Mouse (Mus musculus) thymus, postnatal 0 days (tissue): ENCODE measurements at regions not wholly inside any gene's neighbourhood (a gene's known extent, or its start where the extent isn't known, plus 50 kb on each side); places are given as distances from the start of the nearest gene placed in this dataset.

Experiments used
- DNase-seq: peaks from one replicate; pipeline ENCODE4 v3.0.0-alpha.2; 2015; ENCODE audit warnings: low spot score

- no peak for DNase-seq
Observed at GRCm38 (mm10) chr10:15592161-15592560, 874.1 kb upstream of the Gje1 start.

DNA sequence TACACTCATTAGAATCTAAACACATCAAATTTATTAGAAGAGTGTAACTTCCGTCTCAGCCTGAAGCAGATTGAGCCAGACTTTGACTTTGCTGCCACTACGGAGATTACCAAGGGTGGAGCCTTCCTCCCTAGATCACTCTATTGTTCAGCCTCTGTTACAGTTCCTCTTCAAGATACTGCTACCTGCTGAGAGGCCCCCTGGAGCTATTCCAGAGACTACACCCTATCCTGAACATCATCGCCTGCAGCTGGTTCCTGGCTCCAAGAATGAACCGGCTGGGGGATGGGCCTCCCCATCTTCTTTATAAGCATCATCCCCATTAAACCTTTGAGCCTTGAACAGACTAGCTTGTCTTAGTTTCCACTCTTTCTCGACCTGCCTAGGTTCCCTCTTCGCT, 868.1 kb upstream of the Gje1 start:
- no peak for DNase-seq

GRCm38 (mm10) chr10:15564119-15564518, 846.1 kb upstream of the Gje1 start:
- DNase-seq, result no peak

DNA sequence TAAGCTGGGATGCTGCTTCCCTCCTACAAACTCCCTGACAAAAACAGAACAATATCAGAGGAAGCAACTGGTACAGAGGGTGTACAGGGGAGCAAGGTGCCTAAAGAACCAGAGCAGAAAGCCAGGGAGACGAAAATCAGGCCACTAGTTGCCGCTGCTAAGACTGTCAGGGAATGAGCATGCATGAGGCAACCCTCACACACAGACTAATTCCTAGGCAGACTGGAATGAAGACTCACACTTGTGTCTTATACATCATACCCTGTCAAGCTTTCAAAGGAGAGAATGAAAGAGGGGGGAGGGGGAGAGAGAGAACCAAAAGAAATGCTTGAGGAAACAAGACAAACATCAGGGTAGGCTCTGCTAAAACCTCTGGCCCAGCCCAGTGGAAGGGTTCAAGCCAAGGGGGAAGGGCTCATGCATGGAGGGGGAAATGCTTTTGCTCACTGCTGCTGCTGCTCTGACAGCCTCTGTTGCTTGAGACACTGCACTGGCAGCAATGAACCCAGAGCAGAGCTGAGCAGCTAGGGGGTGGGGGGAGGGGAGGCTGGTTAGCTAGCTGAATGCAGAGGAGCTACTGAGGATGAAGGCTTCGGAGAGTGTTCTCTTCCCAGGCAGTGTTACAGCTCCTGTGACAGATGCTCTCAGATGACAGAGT, 835.5 kb upstream of the Gje1 start:
- DNase-seq, result no peak

GRCm38 (mm10) chr10:15541797-15542350, 823.9 kb upstream of the Gje1 start:
- no peak for DNase-seq

- DNase-seq, result no peak
Observed at GRCm38 (mm10) chr10:15540780-15541426, 822.9 kb upstream of the Gje1 start.

DNA sequence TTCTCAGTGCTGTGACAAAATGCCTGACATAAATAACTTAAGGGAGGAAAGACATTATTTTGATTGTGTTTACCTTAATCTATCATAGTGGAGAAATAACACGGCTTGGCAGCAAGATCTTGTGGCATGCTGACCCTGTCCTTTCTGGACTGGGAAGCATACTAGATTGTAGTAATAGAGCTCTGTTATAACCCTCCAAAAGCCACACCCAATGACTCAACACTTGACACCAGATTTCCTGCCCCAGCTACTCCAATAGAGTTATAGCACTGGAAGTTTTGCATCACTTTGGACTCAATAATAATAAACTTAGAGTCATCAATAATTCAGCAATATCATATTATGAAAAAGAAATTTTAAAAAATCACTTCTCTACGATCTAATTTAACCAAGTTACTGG, 818.0 kb upstream of the Gje1 start:
- no peak for DNase-seq

- no peak for DNase-seq
Observed at GRCm38 (mm10) chr10:15487367-15487766, 769.4 kb upstream of the Gje1 start.

GRCm38 (mm10) chr10:15443281-15443680, 725.3 kb upstream of the Gje1 start:
- DNase-seq, result no peak

- DNase-seq, result no peak
Observed at GRCm38 (mm10) chr10:15441216-15441615, 723.2 kb upstream of the Gje1 start.

GRCm38 (mm10) chr10:15426746-15427145, 708.7 kb upstream of the Gje1 start:
- no peak for DNase-seq

DNA sequence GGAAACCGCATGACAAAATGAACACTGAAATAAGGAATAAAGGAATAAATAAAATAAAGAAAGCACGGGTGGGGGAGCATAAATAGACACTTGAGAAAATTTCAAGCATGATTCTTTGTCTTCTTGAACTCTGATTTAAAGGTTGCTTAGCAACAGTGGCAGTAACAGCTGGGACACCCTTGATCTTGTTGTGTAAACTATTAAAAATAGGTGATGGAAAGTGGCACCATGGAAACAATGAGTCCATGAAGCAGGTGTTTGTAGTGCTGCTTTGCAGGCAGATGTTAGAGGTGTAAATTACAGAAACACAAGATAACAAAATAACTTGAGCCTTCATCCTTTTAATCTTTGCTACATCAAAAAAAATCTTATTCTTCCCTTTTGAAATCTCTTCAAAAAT, 688.2 kb upstream of the Gje1 start:
- no peak for DNase-seq

DNA sequence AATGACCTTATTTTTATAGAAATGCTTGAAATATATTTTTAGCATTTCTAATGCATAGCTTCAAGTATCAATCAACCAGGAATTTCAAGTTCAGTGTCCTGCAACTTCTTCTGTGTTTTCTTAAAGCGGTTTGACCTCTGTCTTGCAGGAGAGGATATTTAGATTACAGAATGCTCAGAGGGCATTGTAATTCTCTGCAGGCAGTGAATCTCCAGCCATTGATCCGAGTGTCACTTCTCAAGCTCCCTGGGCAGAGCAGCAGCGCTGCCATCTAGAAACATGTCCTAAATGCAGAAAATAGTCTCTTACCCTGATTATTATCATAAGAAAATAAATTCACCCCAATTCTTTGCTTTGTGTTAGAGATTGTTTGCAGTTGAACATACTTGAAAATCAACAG, 687.7 kb upstream of the Gje1 start:
- DNase-seq, result no peak

GRCm38 (mm10) chr10:15399964-15400363, 682.0 kb upstream of the Gje1 start:
- no peak for DNase-seq

DNA sequence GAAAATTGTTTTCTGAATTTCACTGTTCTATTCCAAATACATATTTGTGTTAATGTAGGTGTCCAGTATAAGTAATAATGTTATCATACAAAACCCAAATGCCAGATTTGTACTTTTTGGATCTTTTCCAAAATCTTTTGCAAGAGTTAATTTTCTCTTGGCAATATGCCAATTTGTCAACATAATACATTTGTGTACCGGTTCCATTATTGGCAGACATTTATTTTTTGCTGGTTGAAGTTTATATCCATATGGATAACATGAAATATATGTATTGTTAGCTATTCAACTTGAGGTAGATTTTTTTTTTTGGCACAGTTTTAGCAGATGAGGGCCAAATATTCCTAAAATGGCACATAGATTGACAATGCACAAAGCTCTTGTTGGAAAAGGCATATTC, 679.1 kb upstream of the Gje1 start:
- DNase-seq, result no peak

DNA sequence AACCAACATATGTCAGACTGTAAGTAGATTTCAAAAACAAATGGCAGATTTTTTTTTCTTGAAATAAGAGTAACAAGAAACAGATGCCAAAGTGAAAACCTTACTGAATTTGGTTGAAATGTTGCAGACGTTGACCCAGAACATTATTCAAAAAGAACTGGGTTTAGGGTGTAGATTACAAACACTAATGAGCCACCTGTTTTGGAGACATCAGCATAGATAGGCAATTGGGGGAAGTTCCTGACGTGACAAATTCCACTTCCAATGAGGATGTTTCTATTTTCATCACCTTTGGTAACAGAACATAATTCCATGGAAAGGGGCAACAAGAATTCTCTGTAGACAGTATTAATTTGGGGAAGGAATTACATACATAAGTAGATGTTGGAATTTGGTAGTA, 677.3 kb upstream of the Gje1 start:
- DNase-seq, result no peak

- DNase-seq, result peak; percentile 5
Observed at GRCm38 (mm10) chr10:15392027-15392816, 674.2 kb upstream of the Gje1 start.

GRCm38 (mm10) chr10:15373571-15373970, 655.6 kb upstream of the Gje1 start:
- DNase-seq, result no peak
